ENCODE assay signal across 23 mouse cellular contexts in genomic region chr10:63637987-63638386, GRCm38 (mm10).
A peak's percentile ranks its signal among the peaks of the same experiment; 100 is the strongest.
DNase-seq lines count a peak whose midpoint lies in the region; ATAC-seq and TF ChIP-seq lines count a peak whose summit lies in the region.
"Had no signal": no experiment of that assay in that cellular context is flagged by ENCODE, and none has a peak within 500 bp of the region (broad histone marks: within the 10 kb centered on the region; RNA-seq: fewer than 3 reads in every experiment).

No protein-coding gene starts in this region.

- H3K4me1 ChIP-seq in CH12.LX (ENCODE audit: control insufficient read depth in 1 of 2, insufficient read depth in 2 of 2): peaks cover 0 to 21% of the 10 kb centered on the region in 2 experiments; a peak in 2 of 4 replicates
- H3K4me1 ChIP-seq in forebrain, postnatal 0 days (ENCODE audit: insufficient read depth): no peaks in the 10 kb centered on the region
- H3K4me1 ChIP-seq in cerebellum, adult 2 months (ENCODE audit: control insufficient read depth, insufficient read depth, low read length): no peaks in the 10 kb centered on the region
- H3K4me1 ChIP-seq: embryonic facial prominence, embryonic 12.5 days; embryonic facial prominence, embryonic 15.5 days; hindbrain, embryonic 12.5 days; hindbrain, embryonic 15.5 days had no signal

- dilution Hi-C loops in CH12.LX (cut with MboI; ENCODE audit: extremely low pct_ligation_motif_present, extremely low pct_unique_long_range_greater_than_20kb, low sequenced_read_pairs): no loop called here

- no peak for TF ChIP-seq POLR2A in CH12.LX (IDR thresholded peaks at IDR 0.05; ENCODE audit: low read depth, low read length)
- TF ChIP-seq POLR2A in cerebellum, adult 2 months (IDR thresholded peaks at IDR 0.05; ENCODE audit: borderline replicate concordance, insufficient read depth, low read length): no peak

- H3K36me3 ChIP-seq in CH12.LX (replicated peaks in 1 of 2; ENCODE audit: control insufficient read depth in 1 of 2, insufficient read depth in 1 of 2, low read length in 1 of 2): no peaks in the 10 kb centered on the region
- H3K36me3 ChIP-seq in forebrain, postnatal 0 days (ENCODE audit: insufficient read depth): no peaks in the 10 kb centered on the region
- H3K36me3 ChIP-seq: embryonic facial prominence, embryonic 12.5 days; embryonic facial prominence, embryonic 15.5 days; G1E; heart, embryonic 10.5 days; heart, embryonic 13.5 days; hindbrain, embryonic 12.5 days; hindbrain, embryonic 15.5 days had no signal

- WGBS in forebrain, postnatal 0 days: 91% methylated on average over 5 of the region's 5 CpGs
- WGBS in cerebellum, adult 2 months: 84% methylated on average over 5 of the region's 5 CpGs

- no peak overlapping the region for H3K4me2 ChIP-seq in CH12.LX (ENCODE audit: insufficient read depth, low read depth, poor library complexity, severe bottlenecking)
- no peak overlapping the region for H3K4me2 ChIP-seq in forebrain, postnatal 0 days (ENCODE audit: low read depth)
- H3K4me2 ChIP-seq: embryonic facial prominence, embryonic 12.5 days; embryonic facial prominence, embryonic 15.5 days; heart, embryonic 13.5 days; hindbrain, embryonic 12.5 days; hindbrain, embryonic 15.5 days had no signal

- no peaks in the 10 kb centered on the region for H3K9me3 ChIP-seq in CH12.LX (replicated peaks; ENCODE audit: low read length)
- no peaks in the 10 kb centered on the region for H3K9me3 ChIP-seq in forebrain, postnatal 0 days (ENCODE audit: low read length)
- H3K9me3 ChIP-seq: embryonic facial prominence, embryonic 12.5 days; embryonic facial prominence, embryonic 15.5 days; heart, embryonic 10.5 days; heart, embryonic 13.5 days; hindbrain, embryonic 12.5 days; hindbrain, embryonic 15.5 days had no signal

- in situ Hi-C loops in CH12.LX (cut with MboI; ENCODE audit: low pct_ligation_motif_present, low pct_unique_long_range_greater_than_20kb, low sequenced_read_pairs): no loop called here

- no peaks in the 10 kb centered on the region for H3K79me2 ChIP-seq in CH12.LX (replicated peaks; ENCODE audit: control insufficient read depth, extremely low read depth, insufficient read depth, poor library complexity, severe bottlenecking)

- TF ChIP-seq RAD21 in CH12.LX (IDR thresholded peaks at IDR 0.05; ENCODE audit: low read depth, low read length): no peak

- peak; percentile 16 for DNase-seq in CH12.LX (ENCODE audit: extremely low read depth)
- DNase-seq in forebrain, postnatal 0 days: no peak
- DNase-seq in cerebellum, adult 2 months: no peak
- no peak for DNase-seq in gastrocnemius, postnatal 10 days
- DNase-seq: adrenal gland, postnatal 14 days; cerebellum, adult 11-12 months; cerebellum, adult 9-10 months; cerebellum, postnatal 14 days; heart, adult 18-20 months; heart, postnatal 14 days; heart, postnatal 4 days; kidney, adult 11 months had no signal

- H3K27me3 ChIP-seq in CH12.LX (replicated peaks): no peaks in the 10 kb centered on the region
- no peaks in the 10 kb centered on the region for H3K27me3 ChIP-seq in forebrain, postnatal 0 days (ENCODE audit: insufficient read depth, low read length)
- H3K27me3 ChIP-seq in cerebellum, adult 2 months (ENCODE audit: control insufficient read depth, insufficient read depth, low read length): no peaks in the 10 kb centered on the region
- H3K27me3 ChIP-seq: embryonic facial prominence, embryonic 12.5 days; embryonic facial prominence, embryonic 15.5 days; heart, embryonic 13.5 days; hindbrain, embryonic 12.5 days; hindbrain, embryonic 15.5 days had no signal

- H3K27ac ChIP-seq in CH12.LX (ENCODE audit: insufficient read depth, low read depth): no peak overlapping the region
- no peak overlapping the region for H3K27ac ChIP-seq in forebrain, postnatal 0 days (ENCODE audit: low read depth, low read length)
- H3K27ac ChIP-seq in cerebellum, adult 2 months (ENCODE audit: insufficient read depth, low read length): no peak overlapping the region
- H3K27ac ChIP-seq: embryonic facial prominence, embryonic 12.5 days; embryonic facial prominence, embryonic 15.5 days; heart, embryonic 10.5 days; heart, embryonic 13.5 days; hindbrain, embryonic 12.5 days; hindbrain, embryonic 15.5 days had no signal

- no peak overlapping the region for H3K9ac ChIP-seq in CH12.LX (ENCODE audit: insufficient read depth, low read depth)
- no peak overlapping the region for H3K9ac ChIP-seq in forebrain, postnatal 0 days
- H3K9ac ChIP-seq: embryonic facial prominence, embryonic 12.5 days; embryonic facial prominence, embryonic 15.5 days; heart, embryonic 13.5 days; hindbrain, embryonic 12.5 days; hindbrain, embryonic 15.5 days had no signal

- no peak for TF ChIP-seq EP300 in CH12.LX (IDR thresholded peaks at IDR 0.05; ENCODE audit: low read length)

- ATAC-seq in common myeloid progenitor, adult 5-6 weeks (replicated peaks; ENCODE audit: low read depth, poor library complexity, severe bottlenecking): peak; percentile 46
- peak; percentile 94 for ATAC-seq in megakaryocyte, adult 5-6 weeks (ENCODE audit: poor library complexity, severe bottlenecking)
- ATAC-seq in forebrain, postnatal 0 days: no peak
- ATAC-seq: forebrain, embryonic 14.5 days; Patski had no signal

- no peak overlapping the region for H3K4me3 ChIP-seq in CH12.LX (replicated peaks in 1 of 3; ENCODE audit: low read depth in 2 of 3, low read length in 2 of 3, poor library complexity in 1 of 3)
- H3K4me3 ChIP-seq in forebrain, postnatal 0 days (ENCODE audit: low read depth, low read length): no peak overlapping the region
- no peak overlapping the region for H3K4me3 ChIP-seq in cerebellum, adult 2 months (replicated peaks; ENCODE audit: insufficient read depth, low read depth, low read length)
- H3K4me3 ChIP-seq: embryonic facial prominence, embryonic 12.5 days; embryonic facial prominence, embryonic 15.5 days; heart, embryonic 10.5 days; heart, embryonic 13.5 days; hindbrain, embryonic 12.5 days; hindbrain, embryonic 15.5 days had no signal

- no peak for TF ChIP-seq CTCF in CH12.LX (conservative IDR thresholded peaks at IDR 0.05 in 1 of 2, IDR thresholded peaks at IDR 0.05 in 1 of 2; ENCODE audit: low read depth in 2 of 2, low read length in 2 of 2)
- no peak for TF ChIP-seq CTCF in forebrain, postnatal 0 days (IDR thresholded peaks at IDR 0.05; ENCODE audit: low read depth)
- no peak for TF ChIP-seq CTCF in cerebellum, adult 2 months (IDR thresholded peaks at IDR 0.05; ENCODE audit: borderline replicate concordance, insufficient read depth, low read depth, low read length)

TF ChIP-seq in CH12.LX, 34 proteins besides CTCF, POLR2A, EP300 and RAD21:
- TF ChIP-seq MAFK (IDR thresholded peaks at IDR 0.05; ENCODE audit: insufficient replicate concordance, low read length): no peak
- no peak for TF ChIP-seq MAZ (IDR thresholded peaks at IDR 0.05; ENCODE audit: low read depth, low read length)
- no peak for TF ChIP-seq SMC3 (IDR thresholded peaks at IDR 0.05; ENCODE audit: low read depth, low read length)
- TF ChIP-seq USF2 (conservative IDR thresholded peaks at IDR 0.05; ENCODE audit: low read depth, low read length): no peak
- TF ChIP-seq ZMIZ1 (IDR thresholded peaks at IDR 0.05; ENCODE audit: low read depth, low read length): no peak
- no peak for TF ChIP-seq MEF2A (IDR thresholded peaks at IDR 0.05; ENCODE audit: borderline replicate concordance, low read depth, low read length)
- TF ChIP-seq BHLHE40 (IDR thresholded peaks at IDR 0.05; ENCODE audit: low read depth, low read length): no peak
- TF ChIP-seq SIN3A (IDR thresholded peaks at IDR 0.05; ENCODE audit: low read length): no peak
- no peak for TF ChIP-seq ETS1 (conservative IDR thresholded peaks at IDR 0.05; ENCODE audit: low read depth, low read length)
- TF ChIP-seq IRF4 (IDR thresholded peaks at IDR 0.05; ENCODE audit: low read depth, low read length): no peak
- no peak for TF ChIP-seq TCF12 (IDR thresholded peaks at IDR 0.05; ENCODE audit: low read depth, low read length)
- TF ChIP-seq MXI1 (IDR thresholded peaks at IDR 0.05; ENCODE audit: low read depth, low read length): no peak
- no peak for TF ChIP-seq JUND (conservative IDR thresholded peaks at IDR 0.05; ENCODE audit: low read depth, low read length)
- TF ChIP-seq ZNF384 (IDR thresholded peaks at IDR 0.05; ENCODE audit: low read depth, low read length): no peak
- TF ChIP-seq NRF1 (IDR thresholded peaks at IDR 0.05; ENCODE audit: low read depth, low read length): no peak
- no peak for TF ChIP-seq ZKSCAN1 (IDR thresholded peaks at IDR 0.05; ENCODE audit: borderline replicate concordance, low read depth, low read length)
